Mouse (Mus musculus): ENCODE results near the gene Mtch1.

Gene Mtch1

GRCm38 (mm10) chr17:29305058-29305806 lies 42.5 kb downstream of the Mtch1 start:
- DNase-seq (ENCODE audit: low spot score), result no peak

GRCm38 (mm10) chr17:29304376-29305057 lies 43.2 kb downstream of the Mtch1 start:
- DNase-seq (ENCODE audit: low spot score), result no peak

GRCm38 (mm10) chr17:29303856-29304255 lies 43.9 kb downstream of the Mtch1 start:
- DNase-seq (ENCODE audit: low spot score), result no peak

- DNase-seq (ENCODE audit: low spot score), result no peak
These were observed 44.6 kb downstream of the Mtch1 start for GRCm38 (mm10) chr17:29303087-29303486.

- DNase-seq (ENCODE audit: low spot score), result no peak
These were observed 45.6 kb downstream of the Mtch1 start for GRCm38 (mm10) chr17:29302149-29302548.

GRCm38 (mm10) chr17:29301421-29301820 lies 46.3 kb downstream of the Mtch1 start:
- DNase-seq (ENCODE audit: low spot score), result no peak

GRCm38 (mm10) chr17:29300926-29301325 lies 46.8 kb downstream of the Mtch1 start:
- DNase-seq (ENCODE audit: low spot score), result no peak

GRCm38 (mm10) chr17:29299282-29299681 lies 48.5 kb downstream of the Mtch1 start:
- DNase-seq (ENCODE audit: low spot score), result no peak

- DNase-seq (ENCODE audit: low spot score), result no peak
These were observed 49.9 kb downstream of the Mtch1 start for GRCm38 (mm10) chr17:29297813-29298212.

GRCm38 (mm10) chr17:29297321-29297720 lies 50.4 kb downstream of the Mtch1 start:
- no peak for DNase-seq (ENCODE audit: low spot score)

GRCm38 (mm10) chr17:29295835-29296234 lies 51.9 kb downstream of the Mtch1 start:
- DNase-seq (ENCODE audit: low spot score), result no peak

GRCm38 (mm10) chr17:29293807-29294605 lies 53.7 kb downstream of the Mtch1 start:
- no peak for DNase-seq (ENCODE audit: low spot score)

- no peak for DNase-seq (ENCODE audit: low spot score)
These were observed 54.7 kb downstream of the Mtch1 start for GRCm38 (mm10) chr17:29292996-29293395.

GRCm38 (mm10) chr17:29291793-29292192 lies 55.9 kb downstream of the Mtch1 start:
- DNase-seq (ENCODE audit: low spot score), result no peak

- no peak for DNase-seq (ENCODE audit: low spot score)
These were observed 65.3 kb downstream of the Mtch1 start for GRCm38 (mm10) chr17:29282216-29282952.

All from spleen, adult 12 weeks (tissue).